Mouse (Mus musculus) ES-E14 (cell line): ENCODE measurements at regions not wholly inside any gene's neighbourhood (a gene's known extent, or its start where the extent isn't known, plus 50 kb on each side); places are given as distances from the start of the nearest gene placed in this dataset.

Source experiments
- DNase-seq: peaks from one replicate; pipeline ENCODE4 v3.0.0-alpha.2; 2013; ENCODE audit warnings: low read depth, low spot score
- H3K27ac ChIP-seq: 2 replicates; pipeline ENCODE4 v1.5.1; 2012; ENCODE audit warnings: low read depth, mild to moderate bottlenecking, low read length, moderate library complexity, mixed read lengths; ENCODE audit not compliant: poor library complexity, insufficient read depth, severe bottlenecking
- H3K36me3 ChIP-seq: 2 replicates; pipeline ENCODE4 v1.6.1; 2012; ENCODE audit warnings: mild to moderate bottlenecking, low read length, moderate library complexity, mixed read lengths; ENCODE audit not compliant: control insufficient read depth, poor library complexity, insufficient read depth, severe bottlenecking
- H3K4me1 ChIP-seq, 2 experiments: fragments of 150-350 bp in 1 of 2; sonication (generic) in 1 of 2; 2 replicates each; pipeline ENCODE4 v1.6.1; 2012; ENCODE audit warnings: low read length in 2 of 2, mild to moderate bottlenecking in 1 of 2, mixed read lengths in 1 of 2; ENCODE audit not compliant: control insufficient read depth in 2 of 2, insufficient read depth in 2 of 2, poor library complexity in 1 of 2
- H3K4me3 ChIP-seq, 2 experiments: fragments of 150-350 bp in 1 of 2; sonication (generic) in 1 of 2; 2 replicates each; pipeline ENCODE4 v1.5.1; 2012; ENCODE audit warnings: low read length in 2 of 2, low read depth in 1 of 2, mild to moderate bottlenecking in 1 of 2, mixed read lengths in 1 of 2; ENCODE audit not compliant: insufficient read depth in 1 of 2, poor library complexity in 1 of 2, severe bottlenecking in 1 of 2
- H3K9ac ChIP-seq: 2 replicates; pipeline ENCODE4 v1.6.1; 2012; ENCODE audit warnings: low read depth, mild to moderate bottlenecking, low read length, mixed read lengths; ENCODE audit not compliant: poor library complexity, insufficient read depth, severe bottlenecking
- H3K9me3 ChIP-seq: fragments of 150-350 bp; sonication (generic); 2 replicates; pipeline ENCODE4 v1.6.1; 2012; ENCODE audit warnings: low read depth, mild to moderate bottlenecking, low read length; ENCODE audit not compliant: control insufficient read depth, insufficient read depth
- CHD2 ChIP-seq: IDR thresholded peaks from 2 replicates; pipeline ENCODE4 v1.6.1; 2014; ENCODE audit warnings: mild to moderate bottlenecking, low read depth, low read length, inconsistent platforms
- HCFC1 ChIP-seq: IDR thresholded peaks from 2 replicates; pipeline ENCODE4 v1.6.1; 2012; ENCODE audit warnings: low read length, inconsistent platforms, borderline replicate concordance; ENCODE audit not compliant: insufficient read depth
- MAFK ChIP-seq: IDR thresholded peaks from 2 replicates; pipeline ENCODE4 v1.6.1; 2014; ENCODE audit warnings: mild to moderate bottlenecking, low read depth, low read length, inconsistent platforms; ENCODE audit not compliant: insufficient read depth
- ZC3H11A ChIP-seq: IDR thresholded peaks from 2 replicates; pipeline ENCODE4 v1.6.1; 2012; ENCODE audit warnings: low read depth, mild to moderate bottlenecking, inconsistent platforms, low read length, borderline replicate concordance
- ZNF384 ChIP-seq: IDR thresholded peaks from 2 replicates; pipeline ENCODE4 v1.6.1; 2012; ENCODE audit warnings: low read depth, low read length, inconsistent platforms
- in situ Hi-C, 2 experiments: fragments of 600-800 bp; cut with MboI; formaldehyde crosslinking; loops; one replicate each; pipeline ENCODE4 v1.15.1; 2025; ENCODE audit warnings: low sequenced_read_pairs in 2 of 2, inconsistent platforms in 1 of 2; ENCODE audit not compliant: unreplicated experiment in 2 of 2

- Histone ChIP-seq H3K36me3 (no peaks in the 10 kb centered on the region), H3K9ac (no peak overlapping the region), H3K9me3 (no peaks in the 10 kb centered on the region), H3K27ac (no peak overlapping the region), H3K4me1 (peaks cover 1 to 11% of the 10 kb centered on the region in 2 experiments; a peak in 1 of 4 replicates), H3K4me3 (no peak overlapping the region)
- TF ChIP-seq ZC3H11A (no peak), MAFK (no peak), HCFC1 (no peak), CHD2 (no peak)
- in situ Hi-C loops, result no loop called here
- no peak for DNase-seq
Measured at GRCm38 (mm10) chr2:172661418-172661980, 112.1 kb downstream of the Tfap2c start.

- in situ Hi-C loops, result no loop called here
- no peak overlapping the region for H3K4me3 ChIP-seq
- no peaks in the 10 kb centered on the region for H3K9me3 ChIP-seq
- DNase-seq, result no peak
- no peaks in the 10 kb centered on the region for H3K36me3 ChIP-seq
- H3K9ac ChIP-seq, result no peak overlapping the region
- no peak overlapping the region for H3K27ac ChIP-seq
- TF ChIP-seq ZNF384 (no peak), ZC3H11A (peak; percentile 38; the same call in 1 of the 2 replicates), MAFK (no peak)
- H3K4me1 ChIP-seq, result peaks cover 1 to 11% of the 10 kb centered on the region in 2 experiments; a peak in 1 of 4 replicates
Measured at GRCm38 (mm10) chr2:172662165-172662564, 112.8 kb downstream of the Tfap2c start.

GRCm38 (mm10) chr2:172663681-172664080 is 114.3 kb downstream of the Tfap2c start:
- no peak for DNase-seq
- no peaks in the 10 kb centered on the region for H3K36me3 ChIP-seq
- H3K4me1 ChIP-seq, result peaks cover 1 to 11% of the 10 kb centered on the region in 2 experiments; a peak in 1 of 4 replicates
- H3K9me3 ChIP-seq, result no peaks in the 10 kb centered on the region
- TF ChIP-seq CHD2, result no peak
- TF ChIP-seq HCFC1, result no peak
- TF ChIP-seq ZNF384, result no peak
- no peak overlapping the region for H3K4me3 ChIP-seq
- in situ Hi-C loops, result no loop called here
- H3K9ac ChIP-seq, result no peak overlapping the region
- H3K27ac ChIP-seq, result no peak overlapping the region

- H3K9ac ChIP-seq, result no peak overlapping the region
- no peak overlapping the region for H3K27ac ChIP-seq
- no peaks in the 10 kb centered on the region for H3K9me3 ChIP-seq
- H3K36me3 ChIP-seq, result no peaks in the 10 kb centered on the region
- in situ Hi-C loops, result no loop called here
- H3K4me1 ChIP-seq, result peaks cover 0 to 12% of the 10 kb centered on the region in 2 experiments; a peak in 3 of 4 replicates
- H3K4me3 ChIP-seq, result no peak overlapping the region
- peak; percentile 93 for DNase-seq
- TF ChIP-seq MAFK, result no peak
- TF ChIP-seq HCFC1, result no peak
- TF ChIP-seq ZC3H11A, result no peak
- no peak for TF ChIP-seq ZNF384
- TF ChIP-seq CHD2, result no peak
Measured at GRCm38 (mm10) chr2:172673081-172673480, 123.7 kb downstream of the Tfap2c start.

GRCm38 (mm10) chr2:172674641-172675040 is 125.2 kb downstream of the Tfap2c start:
- in situ Hi-C loops, result no loop called here
- no peak overlapping the region for H3K4me3 ChIP-seq
- H3K27ac ChIP-seq, result no peak overlapping the region
- no peak for TF ChIP-seq ZNF384
- TF ChIP-seq HCFC1, result no peak
- TF ChIP-seq CHD2, result no peak
- TF ChIP-seq ZC3H11A, result no peak
- no peak for TF ChIP-seq MAFK
- no peak overlapping the region for H3K9ac ChIP-seq
- DNase-seq, result no peak
- H3K9me3 ChIP-seq, result no peaks in the 10 kb centered on the region
- H3K4me1 ChIP-seq, result peaks cover 0 to 12% of the 10 kb centered on the region in 2 experiments; a peak in 3 of 4 replicates
- no peaks in the 10 kb centered on the region for H3K36me3 ChIP-seq
